Mouse (Mus musculus) kidney, postnatal 0 days (tissue): ENCODE data around the gene Ptcd1. TPM values are rescaled to one million over a fixed set of nuclear protein-coding genes. Genes with fewer than 3 reads are reported as not detected.

ENCODE experiments used
- ATAC-seq: fragments of 200-750 bp; cut with Nextera tagmentation; replicated peaks from 2 replicates; pipeline ENCODE4 v1.8.0; 2017; ENCODE audit warnings: low read depth, moderate number of reproducible peaks, moderate TSS enrichment, moderate library complexity; ENCODE audit not compliant: low FRiP score
- DNase-seq: peaks from one replicate; pipeline ENCODE4 v3.0.0-alpha.2; 2016; ENCODE audit warnings: low spot score
- H3K27ac ChIP-seq: fragments of 300-500 bp; sonication (generic); 2 replicates; pipeline ENCODE4 v1.5.1; 2014; ENCODE audit warnings: mild to moderate bottlenecking
- H3K27me3 ChIP-seq: fragments of 300-500 bp; sonication (generic); 2 replicates; pipeline ENCODE4 v1.6.1; 2014; ENCODE audit warnings: low read length, mixed read lengths; ENCODE audit not compliant: insufficient read depth
- H3K36me3 ChIP-seq: fragments of 300-500 bp; sonication (generic); 2 replicates; pipeline ENCODE4 v1.6.1; 2014; ENCODE audit warnings: low read length, mixed read lengths; ENCODE audit not compliant: insufficient read depth
- H3K4me1 ChIP-seq: fragments of 300-500 bp; sonication (generic); replicated peaks from 2 replicates; pipeline ENCODE4 v1.6.1; 2014; ENCODE audit warnings: antibody characterized with exemption, low read length, mixed read lengths; ENCODE audit not compliant: insufficient read depth
- H3K4me2 ChIP-seq: fragments of 300-500 bp; sonication (generic); 2 replicates; pipeline ENCODE4 v1.6.1; 2014; ENCODE audit warnings: mild to moderate bottlenecking, low read length, moderate library complexity, mixed read lengths
- H3K4me3 ChIP-seq: fragments of 300-500 bp; sonication (generic); replicated peaks from 2 replicates; pipeline ENCODE4 v1.5.1; 2014; ENCODE audit warnings: low read depth, low read length
- H3K9ac ChIP-seq: fragments of 300-500 bp; sonication (generic); 2 replicates; pipeline ENCODE4 v1.6.1; 2014; ENCODE audit warnings: low read depth, low read length
- H3K9me3 ChIP-seq: fragments of 300-500 bp; sonication (generic); replicated peaks from 2 replicates; pipeline ENCODE4 v1.6.1; 2016; ENCODE audit warnings: low read length, inconsistent platforms, mixed read lengths
- CTCF ChIP-seq: IDR thresholded peaks from 2 replicates; pipeline ENCODE4 v1.5.1; 2016; ENCODE audit warnings: antibody characterized with exemption, low read depth, mild to moderate bottlenecking, moderate library complexity
- WGBS: fragments of 180-500 bp; shearing (Covaris S2); extraction: QIAGEN DNeasy Blood & Tissue Kit; methylation state at CpG from one replicate; pipeline ENCODE4 v1.1.7; 2014; 5-methylcytosine and 5-hydroxymethylcytosine counted together
- polyA plus RNA-seq: library from polyadenylated mRNA; unstranded; fragments of >200 nt; fragmentation: Nextera tagmentation; extraction: Ambion mirVana; gene quantifications from 2 replicates; pipeline ENCODE4 v1.2.1, GENCODE M21; 2015

The Ptcd1 gene
- polyA plus RNA-seq, 1 experiment from 2014 or later: 15.2 TPM

DNA sequence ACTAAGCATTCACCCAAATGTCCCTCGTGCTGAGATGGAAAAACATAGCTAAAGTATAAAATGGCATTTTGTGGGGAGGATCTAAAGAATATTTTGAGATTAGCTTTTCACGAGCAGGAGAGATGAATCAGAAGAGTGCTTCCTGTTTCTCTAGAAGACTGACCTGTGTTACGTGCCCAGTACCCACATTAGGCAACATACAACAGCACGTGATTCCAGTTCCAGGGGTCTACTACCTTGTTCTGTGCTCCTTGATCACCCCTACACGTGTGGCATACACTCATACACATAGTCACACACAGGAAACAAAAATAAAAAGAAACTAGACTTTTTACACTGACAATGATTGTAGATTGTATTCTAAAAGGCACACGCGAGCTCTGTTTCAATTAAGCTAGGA is 33.5 kb upstream of the Ptcd1 start:
- Histone ChIP-seq H3K9ac (peak overlapping the region; percentile 87; the same call in 1 of the 2 replicates), H3K4me1 (peaks cover 3% of the 10 kb centered on the region; the same call in 1 of the 2 replicates), H3K27ac (no peak overlapping the region), H3K4me2 (peak overlapping the region; percentile 97; the same call in 1 of the 2 replicates), H3K9me3 (no peaks in the 10 kb centered on the region), H3K36me3 (0 out of 2 replicates have a peak, but pooled peaks cover 21% of the 10 kb centered on the region), H3K4me3 (0 out of 2 replicates have a peak overlapping the region, but pooled peaks have one; percentile 81), H3K27me3 (no peaks in the 10 kb centered on the region)
- 74% methylated on average over 7 of the region's 7 CpGs for WGBS
- TF ChIP-seq CTCF: no peak
- ATAC-seq (no peak), DNase-seq (no peak)

DNA sequence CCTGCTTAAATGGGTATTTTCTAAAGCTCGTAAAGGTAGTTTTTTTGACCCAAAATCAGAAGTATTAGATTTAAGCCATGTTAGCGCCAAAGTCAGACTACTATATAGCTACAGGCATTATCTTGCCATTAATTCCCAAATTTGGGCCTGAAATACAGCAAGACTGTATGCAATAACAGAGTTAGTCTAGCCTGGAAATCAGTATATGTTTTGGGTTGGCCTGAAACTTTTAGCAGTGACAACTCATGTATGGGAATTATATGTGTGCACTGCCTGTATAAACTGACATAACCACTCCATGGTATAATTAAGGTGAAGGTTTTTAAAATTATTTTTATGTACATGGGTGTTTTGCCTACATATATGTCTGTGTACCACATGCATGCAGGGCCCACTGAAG is 25.1 kb upstream of the Ptcd1 start, which contains the start of gene Atp5j2:
Atp5j2 (minus strand) TSS at position 101 of the 400 bp plus-strand sequence.
- no peaks in the 10 kb centered on the region for H3K27me3 ChIP-seq
- H3K36me3 ChIP-seq: peaks cover 17% of the 10 kb centered on the region; the same call in 1 of the 2 replicates
- peak within 1 kb of the TSS; percentile 86 for H3K9ac ChIP-seq
- H3K27ac ChIP-seq: peak within 1 kb of the TSS; percentile 91
- no peak for TF ChIP-seq CTCF
- H3K4me1 ChIP-seq: peaks cover 10% of the 10 kb centered on the region; the same call in 1 of the 2 replicates
- ATAC-seq (no peak), DNase-seq (no peak)
- peak within 1 kb of the TSS; percentile 69 for H3K4me2 ChIP-seq
- H3K4me3 ChIP-seq: peak within 1 kb of the TSS; percentile 57
- 91% methylated on average over 2 of the region's 2 CpGs for WGBS
- no peaks in the 10 kb centered on the region for H3K9me3 ChIP-seq

DNA sequence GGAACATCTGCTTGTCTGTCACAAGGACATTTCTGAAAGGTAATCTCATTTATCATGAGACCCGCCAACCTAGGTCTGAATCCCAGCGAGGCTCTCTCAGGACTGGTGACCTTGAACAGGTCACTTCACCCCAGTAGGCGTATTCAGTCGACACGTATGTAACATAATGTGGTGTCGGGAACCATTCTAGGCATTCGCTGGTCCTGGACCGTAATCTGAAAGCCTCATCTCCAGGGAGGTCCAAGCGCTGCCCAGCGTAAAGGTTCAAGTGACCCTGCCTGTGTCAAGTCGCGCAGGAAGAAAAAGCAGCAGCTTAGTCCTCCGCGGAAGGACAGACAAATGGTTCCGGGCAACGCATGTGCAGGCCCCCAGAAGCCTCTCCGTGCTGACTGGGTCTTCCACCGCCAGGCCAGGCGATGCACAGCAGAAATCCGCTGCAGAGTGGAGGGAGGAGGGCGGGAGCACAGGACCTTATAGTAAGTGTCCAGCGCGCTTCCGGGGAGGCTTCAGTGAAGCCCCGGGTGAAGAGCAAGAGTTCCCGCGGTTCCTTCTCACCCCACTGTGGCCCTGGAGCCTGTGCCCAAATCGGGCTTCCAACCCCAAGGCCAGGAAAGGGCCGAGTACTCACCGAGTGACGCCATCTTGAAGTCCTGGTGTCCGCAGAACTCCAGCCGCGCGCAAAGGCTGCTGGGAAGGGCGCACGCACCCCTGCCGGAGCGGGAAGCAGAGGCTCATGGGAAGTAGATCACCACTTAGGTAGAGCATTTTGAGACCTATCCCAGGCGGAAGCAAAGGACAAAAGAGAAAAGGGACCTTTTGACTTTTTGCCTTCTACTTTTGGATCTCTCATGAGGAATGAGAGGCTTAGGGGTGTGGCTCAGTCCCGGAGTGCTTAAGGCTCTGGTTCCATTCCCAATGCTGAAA is 24.2 kb upstream of the Ptcd1 start:
- DNase-seq (peak; percentile 95), ATAC-seq (peak; percentile 89)
- H3K9ac ChIP-seq: peak overlapping the region; percentile 86
- no peak for TF ChIP-seq CTCF
- H3K36me3 ChIP-seq: peaks cover 20% of the 10 kb centered on the region
- peak overlapping the region; percentile 57 for H3K4me3 ChIP-seq
- peak overlapping the region; percentile 69 for H3K4me2 ChIP-seq
- no peaks in the 10 kb centered on the region for H3K27me3 ChIP-seq
- H3K9me3 ChIP-seq: no peaks in the 10 kb centered on the region
- peak overlapping the region; percentile 91 for H3K27ac ChIP-seq
- WGBS: under 1% methylated on average over 41 of the region's 41 CpGs
- H3K4me1 ChIP-seq: peaks cover 10% of the 10 kb centered on the region; the same call in 1 of the 2 replicates

DNA sequence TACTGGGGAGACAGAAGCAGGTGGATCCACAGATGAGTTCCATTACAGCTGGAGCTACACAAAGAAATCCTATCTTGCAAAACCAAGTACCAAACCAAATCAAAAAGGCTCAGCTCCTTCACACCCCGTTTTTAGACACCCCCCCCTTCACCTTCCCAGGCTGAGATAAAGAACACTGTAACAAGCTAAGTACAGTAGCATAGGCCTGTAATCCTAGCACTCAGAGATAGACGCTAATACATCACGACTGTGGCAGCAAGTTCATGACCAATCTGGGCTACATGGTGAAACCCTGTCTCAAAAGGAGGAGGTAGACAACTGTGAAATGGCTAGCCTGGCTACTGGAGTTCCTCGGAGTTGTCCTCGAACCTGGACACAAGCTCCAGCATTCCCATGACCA is 23.5 kb upstream of the Ptcd1 start:
- Histone ChIP-seq H3K9ac (peak overlapping the region; percentile 86), H3K27me3 (no peaks in the 10 kb centered on the region), H3K4me2 (peak overlapping the region; percentile 69), H3K4me3 (peak overlapping the region; percentile 57), H3K27ac (peak overlapping the region; percentile 91; the same call in 1 of the 2 replicates), H3K4me1 (peaks cover 10% of the 10 kb centered on the region; the same call in 1 of the 2 replicates), H3K36me3 (peaks cover 19% of the 10 kb centered on the region), H3K9me3 (no peaks in the 10 kb centered on the region)
- no peak for DNase-seq
- no peak for TF ChIP-seq CTCF
- no peak for ATAC-seq
- WGBS: 33% methylated on average over 5 of the region's 5 CpGs

DNA sequence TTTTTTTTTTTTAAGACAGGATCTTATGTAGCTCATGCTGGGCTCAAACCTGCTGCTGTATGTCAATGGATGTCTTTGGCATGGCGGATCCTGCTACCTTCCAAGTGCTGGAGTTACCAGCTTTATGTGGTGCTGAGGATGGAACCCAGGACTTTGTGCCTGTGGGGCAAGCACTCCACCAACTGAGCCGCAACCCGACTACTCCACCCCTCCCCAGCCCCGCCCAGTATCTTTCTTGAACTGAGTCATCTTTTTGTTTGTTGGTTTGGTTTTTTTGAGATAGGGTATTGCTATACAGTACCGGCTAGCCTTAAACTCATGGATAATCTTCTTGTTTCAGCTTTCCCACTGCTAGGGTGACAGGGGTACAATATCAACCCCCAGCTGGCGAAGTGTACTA is 22.5 kb upstream of the Ptcd1 start:
- H3K4me3 ChIP-seq: no peak overlapping the region
- DNase-seq (no peak), ATAC-seq (no peak)
- H3K9me3 ChIP-seq: no peaks in the 10 kb centered on the region
- H3K4me2 ChIP-seq: no peak overlapping the region; the same call in 1 of the 2 replicates
- no peak overlapping the region for H3K9ac ChIP-seq
- WGBS: 93% methylated on average over 6 of the region's 6 CpGs
- no peaks in the 10 kb centered on the region for H3K27me3 ChIP-seq
- no peak overlapping the region for H3K27ac ChIP-seq
- H3K4me1 ChIP-seq: peaks cover 10% of the 10 kb centered on the region; the same call in 1 of the 2 replicates
- no peak for TF ChIP-seq CTCF
- peaks cover 25% of the 10 kb centered on the region for H3K36me3 ChIP-seq

DNA sequence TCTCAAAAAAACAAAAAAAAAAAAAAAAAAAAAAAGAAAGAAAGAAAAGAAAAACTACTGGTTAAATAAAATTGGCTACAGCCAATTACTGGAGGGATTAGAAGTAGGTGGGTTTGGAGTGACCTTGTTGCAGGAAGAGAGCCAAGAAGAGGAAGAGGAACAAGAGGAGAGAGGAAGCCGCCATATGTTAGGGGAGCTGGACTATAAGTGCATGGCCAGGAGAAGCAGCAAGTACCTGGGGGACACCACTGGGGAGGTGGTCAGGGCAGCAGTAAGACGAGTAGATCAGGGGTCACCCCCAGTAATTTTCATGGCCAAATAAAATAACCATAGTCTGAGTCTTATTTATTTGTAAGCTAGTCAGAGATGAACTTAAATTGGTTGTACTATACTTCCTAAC is 18.3 kb upstream of the Ptcd1 start:
- DNase-seq (no peak), ATAC-seq (no peak)
- Histone ChIP-seq H3K4me1 (peaks cover 7% of the 10 kb centered on the region; the same call in 1 of the 2 replicates), H3K4me2 (no peak overlapping the region), H3K9ac (no peak overlapping the region), H3K27ac (no peak overlapping the region), H3K4me3 (no peak overlapping the region), H3K9me3 (no peaks in the 10 kb centered on the region), H3K27me3 (no peaks in the 10 kb centered on the region), H3K36me3 (peaks cover 63% of the 10 kb centered on the region)
- TF ChIP-seq CTCF: no peak
- 83% methylated on average over 2 of the region's 2 CpGs for WGBS
